Mouse (Mus musculus): ENCODE results near the gene Mad1l1. TPM values are rescaled to one million over a fixed set of nuclear protein-coding genes. Genes with fewer than 3 reads are reported as not detected.

Gene Mad1l1
- total and polyA plus RNA-seq, 3 experiments = 40.5 to 65.2 TPM; not detected in 1

DNA sequence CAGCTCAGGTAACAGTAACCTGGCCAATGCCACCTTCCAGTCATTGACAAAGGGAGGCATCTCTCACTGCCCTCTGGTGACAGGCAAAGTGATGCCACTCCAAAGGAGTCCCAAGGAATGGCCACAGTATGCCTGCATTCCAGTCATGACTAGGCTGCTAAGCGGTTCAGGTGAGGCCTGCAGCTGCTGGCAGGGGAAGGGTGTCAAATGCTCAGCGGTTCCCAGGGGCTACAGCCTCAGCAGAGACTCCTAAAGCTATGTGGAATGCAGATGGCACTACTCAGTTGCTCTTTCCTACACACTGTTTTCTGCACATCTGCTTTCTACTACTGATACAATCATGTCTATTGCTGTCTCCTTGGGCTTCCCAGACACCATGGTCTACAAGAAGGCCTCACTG, 73.3 kb downstream of the Mad1l1 start:
- Histone ChIP-seq H3K27ac (ENCODE audit: control insufficient read depth, low read depth, low read length) (no peak overlapping the region), H3K9ac (ENCODE audit: control insufficient read depth, low read depth, low read length, poor library complexity, severe bottlenecking) (no peak overlapping the region), H3K9me3 (replicated peaks; ENCODE audit: insufficient read depth, low read length) (no peaks in the 10 kb centered on the region), H3K4me3 (ENCODE audit: control insufficient read depth in 1 of 2, insufficient read depth in 1 of 2, low read depth in 2 of 2, low read length in 2 of 2) (no peak overlapping the region), H3K79me2 (ENCODE audit: control insufficient read depth, insufficient read depth, low read length, poor library complexity) (no peaks in the 10 kb centered on the region), H3K27me3 (ENCODE audit: control insufficient read depth in 1 of 2, insufficient read depth in 2 of 2, low read length in 2 of 2) (no peaks in the 10 kb centered on the region), H3K4me1 (ENCODE audit: control insufficient read depth in 1 of 2, insufficient read depth in 2 of 2, low read length in 2 of 2) (no peaks in the 10 kb centered on the region), H3K36me3 (ENCODE audit: control insufficient read depth in 1 of 2, insufficient read depth in 2 of 2, low read length in 2 of 2) (peaks cover 0 to 2% of the 10 kb centered on the region in 2 experiments; a peak in 1 of 4 replicates)
- TF ChIP-seq SIN3A (IDR thresholded peaks at IDR 0.05; ENCODE audit: low read length) (no peak), CTCF (IDR thresholded peaks at IDR 0.05 in 2 of 3, conservative IDR thresholded peaks at IDR 0.05 in 1 of 3; ENCODE audit: control insufficient read depth in 1 of 3, insufficient read depth in 1 of 3, low read depth in 2 of 3, low read length in 3 of 3, poor library complexity in 1 of 3, severe bottlenecking in 1 of 3) (no peak), CHD2 (IDR thresholded peaks at IDR 0.05; ENCODE audit: low read length) (no peak), BHLHE40 (IDR thresholded peaks at IDR 0.05; ENCODE audit: borderline replicate concordance, low read depth, low read length) (no peak), CHD1 (IDR thresholded peaks at IDR 0.05; ENCODE audit: low read depth, low read length) (no peak), USF1 (IDR thresholded peaks at IDR 0.05; ENCODE audit: low read depth, low read length) (no peak), ZKSCAN1 (IDR thresholded peaks at IDR 0.05; ENCODE audit: low read depth, low read length) (no peak), MYB (IDR thresholded peaks at IDR 0.05; ENCODE audit: low read depth, low read length) (no peak), MXI1 (IDR thresholded peaks at IDR 0.05; ENCODE audit: low read depth, low read length) (no peak), GATA1 (IDR thresholded peaks at IDR 0.05; ENCODE audit: low read depth, low read length) (no peak), JUND (IDR thresholded peaks at IDR 0.05; ENCODE audit: low read depth, low read length) (no peak), UBTF (IDR thresholded peaks at IDR 0.05; ENCODE audit: borderline replicate concordance, insufficient read depth, low read depth, low read length) (no peak), TAL1 (IDR thresholded peaks at IDR 0.05; ENCODE audit: low read length) (no peak), SMC3 (IDR thresholded peaks at IDR 0.05; ENCODE audit: low read depth, low read length) (no peak), TCF12 (IDR thresholded peaks at IDR 0.05; ENCODE audit: low read depth, low read length) (no peak)
- no peak for DNase-seq (ENCODE audit: low read depth, low spot score)

GRCm38 (mm10) chr5:140240235-140240634, 81.1 kb downstream of the Mad1l1 start:
- H3K4me1 ChIP-seq (ENCODE audit: control insufficient read depth in 1 of 2, insufficient read depth in 2 of 2, low read length in 2 of 2) = no peaks in the 10 kb centered on the region
- no peaks in the 10 kb centered on the region for H3K79me2 ChIP-seq (ENCODE audit: control insufficient read depth, insufficient read depth, low read length, poor library complexity)
- H3K27ac ChIP-seq (ENCODE audit: control insufficient read depth, low read depth, low read length) = no peak overlapping the region
- peaks cover 0 to 2% of the 10 kb centered on the region in 2 experiments; a peak in 2 of 4 replicates for H3K36me3 ChIP-seq (ENCODE audit: control insufficient read depth in 1 of 2, insufficient read depth in 2 of 2, low read length in 2 of 2)
- H3K4me3 ChIP-seq (ENCODE audit: control insufficient read depth in 1 of 2, insufficient read depth in 1 of 2, low read depth in 2 of 2, low read length in 2 of 2) = no peak overlapping the region
- H3K9ac ChIP-seq (ENCODE audit: control insufficient read depth, low read depth, low read length, poor library complexity, severe bottlenecking) = no peak overlapping the region
- no peaks in the 10 kb centered on the region for H3K27me3 ChIP-seq (ENCODE audit: control insufficient read depth in 1 of 2, insufficient read depth in 2 of 2, low read length in 2 of 2)
- no peak for DNase-seq (ENCODE audit: low read depth, low spot score)
- H3K9me3 ChIP-seq (replicated peaks; ENCODE audit: insufficient read depth, low read length) = no peaks in the 10 kb centered on the region
- TF ChIP-seq ZNF384 (IDR thresholded peaks at IDR 0.05; ENCODE audit: low read depth, low read length) = no peak
- no peak for TF ChIP-seq RAD21 (IDR thresholded peaks at IDR 0.05; ENCODE audit: low read depth, low read length)
- no peak for TF ChIP-seq CHD2 (IDR thresholded peaks at IDR 0.05; ENCODE audit: low read length)
- no peak for TF ChIP-seq CHD1 (IDR thresholded peaks at IDR 0.05; ENCODE audit: low read depth, low read length)
- no peak for TF ChIP-seq MEF2A (IDR thresholded peaks at IDR 0.05; ENCODE audit: extremely low read depth, insufficient replicate concordance, low read depth, low read length, poor library complexity, severe bottlenecking)
- TF ChIP-seq MAX (IDR thresholded peaks at IDR 0.05; ENCODE audit: low read length) = no peak
- TF ChIP-seq TBP (IDR thresholded peaks at IDR 0.05; ENCODE audit: low read depth, low read length) = no peak
- TF ChIP-seq MAZ (IDR thresholded peaks at IDR 0.05; ENCODE audit: low read depth, low read length) = no peak

Data from MEL (cell line).